Mouse (Mus musculus): ENCODE data around the gene Rhag. TPM values are rescaled to one million over a fixed set of nuclear protein-coding genes. Genes with fewer than 3 reads are reported as not detected.

The Rhag gene
- polyA plus RNA-seq, 1 experiment from 2014 or later, result 0.06 TPM

GRCm38 (mm10) chr17:40821477-40821876 is 10.6 kb downstream of the Rhag start:
- ATAC-seq, result no peak

GRCm38 (mm10) chr17:40823817-40824216 is 12.9 kb downstream of the Rhag start:
- Histone ChIP-seq H3K27ac (no peak overlapping the region), H3K9ac (no peak overlapping the region), H3K4me1 (no peaks in the 10 kb centered on the region), H3K9me3 (replicated peaks) (no peaks in the 10 kb centered on the region), H3K36me3 (ENCODE audit: poor library complexity, severe bottlenecking) (no peaks in the 10 kb centered on the region), H3K27me3 (no peaks in the 10 kb centered on the region), H3K4me2 (no peak overlapping the region), H3K4me3 (no peak overlapping the region)
- ATAC-seq, result no peak
- 24% methylated on average over 4 of the region's 4 CpGs for WGBS

More at GRCm38 (mm10) chr17:40821477-40821876, 10.6 kb downstream of the Rhag start:
- Histone ChIP-seq H3K36me3 (ENCODE audit: poor library complexity, severe bottlenecking) (no peaks in the 10 kb centered on the region), H3K9ac (no peak overlapping the region), H3K4me2 (no peak overlapping the region), H3K9me3 (replicated peaks) (no peaks in the 10 kb centered on the region), H3K27me3 (no peaks in the 10 kb centered on the region), H3K4me3 (no peak overlapping the region), H3K4me1 (no peaks in the 10 kb centered on the region), H3K27ac (no peak overlapping the region)
- 86% methylated on average over 9 of the region's 9 CpGs for WGBS

- no peak for ATAC-seq
- Histone ChIP-seq H3K4me3 (no peak overlapping the region), H3K27me3 (no peaks in the 10 kb centered on the region), H3K36me3 (ENCODE audit: poor library complexity, severe bottlenecking) (no peaks in the 10 kb centered on the region), H3K9ac (no peak overlapping the region), H3K27ac (no peak overlapping the region), H3K9me3 (replicated peaks) (no peaks in the 10 kb centered on the region), H3K4me2 (no peak overlapping the region), H3K4me1 (no peaks in the 10 kb centered on the region)
- WGBS, result 66% methylated on average over 8 of the region's 8 CpGs
Observed at GRCm38 (mm10) chr17:40824549-40824948, 13.6 kb downstream of the Rhag start.

GRCm38 (mm10) chr17:40831870-40832269 is 20.9 kb downstream of the Rhag start:
- Histone ChIP-seq H3K9me3 (replicated peaks) (no peaks in the 10 kb centered on the region), H3K27me3 (no peaks in the 10 kb centered on the region), H3K4me3 (no peak overlapping the region), H3K36me3 (ENCODE audit: poor library complexity, severe bottlenecking) (no peaks in the 10 kb centered on the region), H3K4me1 (no peaks in the 10 kb centered on the region), H3K4me2 (no peak overlapping the region), H3K27ac (no peak overlapping the region), H3K9ac (no peak overlapping the region)
- ATAC-seq, result no peak
- WGBS, result 66% methylated on average over 2 of the region's 2 CpGs

GRCm38 (mm10) chr17:40837308-40837707 is 26.4 kb downstream of the Rhag start:
- no peaks in the 10 kb centered on the region for H3K36me3 ChIP-seq (ENCODE audit: poor library complexity, severe bottlenecking)
- H3K9ac ChIP-seq, result no peak overlapping the region
- H3K4me2 ChIP-seq, result no peak overlapping the region
- H3K27ac ChIP-seq, result no peak overlapping the region
- no peak overlapping the region for H3K4me3 ChIP-seq
- 0 out of 2 replicates have a peak, but pooled peaks have one; percentile 51 for ATAC-seq
- H3K4me1 ChIP-seq, result no peaks in the 10 kb centered on the region
- no peaks in the 10 kb centered on the region for H3K27me3 ChIP-seq
- H3K9me3 ChIP-seq (replicated peaks), result no peaks in the 10 kb centered on the region

- Histone ChIP-seq H3K9ac (no peak overlapping the region), H3K4me3 (no peak overlapping the region), H3K9me3 (replicated peaks) (no peaks in the 10 kb centered on the region), H3K4me1 (no peaks in the 10 kb centered on the region), H3K27ac (no peak overlapping the region), H3K36me3 (ENCODE audit: poor library complexity, severe bottlenecking) (no peaks in the 10 kb centered on the region), H3K27me3 (no peaks in the 10 kb centered on the region), H3K4me2 (no peak overlapping the region)
- ATAC-seq, result no peak
Observed at GRCm38 (mm10) chr17:40855065-40855464, 44.1 kb downstream of the Rhag start.

- Histone ChIP-seq H3K4me1 (no peaks in the 10 kb centered on the region), H3K9ac (no peak overlapping the region), H3K4me3 (no peak overlapping the region), H3K4me2 (no peak overlapping the region), H3K9me3 (replicated peaks) (no peaks in the 10 kb centered on the region), H3K36me3 (ENCODE audit: poor library complexity, severe bottlenecking) (no peaks in the 10 kb centered on the region), H3K27ac (no peak overlapping the region), H3K27me3 (no peaks in the 10 kb centered on the region)
- no peak for ATAC-seq
- 82% methylated on average over 10 of the region's 10 CpGs for WGBS
Observed at GRCm38 (mm10) chr17:40868952-40869747, 58.2 kb downstream of the Rhag start.

GRCm38 (mm10) chr17:40872626-40873025 is 61.7 kb downstream of the Rhag start:
- Histone ChIP-seq H3K27me3 (no peaks in the 10 kb centered on the region), H3K4me1 (no peaks in the 10 kb centered on the region), H3K36me3 (ENCODE audit: poor library complexity, severe bottlenecking) (no peaks in the 10 kb centered on the region), H3K4me2 (no peak overlapping the region), H3K27ac (no peak overlapping the region), H3K4me3 (no peak overlapping the region), H3K9me3 (replicated peaks) (no peaks in the 10 kb centered on the region), H3K9ac (no peak overlapping the region)
- 97% methylated on average over 6 of the region's 6 CpGs for WGBS
- ATAC-seq, result no peak

- no peak for ATAC-seq
- 66% methylated on average over 2 of the region's 2 CpGs for WGBS
- H3K36me3 ChIP-seq (ENCODE audit: poor library complexity, severe bottlenecking), result no peaks in the 10 kb centered on the region
- no peak overlapping the region for H3K4me2 ChIP-seq
- H3K27ac ChIP-seq, result no peak overlapping the region
- no peaks in the 10 kb centered on the region for H3K27me3 ChIP-seq
- no peak overlapping the region for H3K9ac ChIP-seq
- no peaks in the 10 kb centered on the region for H3K4me1 ChIP-seq
- H3K4me3 ChIP-seq, result no peak overlapping the region
- no peaks in the 10 kb centered on the region for H3K9me3 ChIP-seq (replicated peaks)
Observed at GRCm38 (mm10) chr17:40873582-40874011, 62.7 kb downstream of the Rhag start.

GRCm38 (mm10) chr17:40874701-40875100 is 63.8 kb downstream of the Rhag start:
- no peak overlapping the region for H3K4me3 ChIP-seq
- H3K36me3 ChIP-seq (ENCODE audit: poor library complexity, severe bottlenecking), result no peaks in the 10 kb centered on the region
- WGBS, result 89% methylated on average over 3 of the region's 3 CpGs
- H3K4me2 ChIP-seq, result no peak overlapping the region
- no peaks in the 10 kb centered on the region for H3K27me3 ChIP-seq
- no peaks in the 10 kb centered on the region for H3K9me3 ChIP-seq (replicated peaks)
- H3K9ac ChIP-seq, result no peak overlapping the region
- H3K4me1 ChIP-seq, result peaks cover under 1% of the 10 kb centered on the region; the same call in 1 of the 2 replicates
- H3K27ac ChIP-seq, result no peak overlapping the region
- ATAC-seq, result no peak

GRCm38 (mm10) chr17:40875568-40875967 is 64.6 kb downstream of the Rhag start:
- Histone ChIP-seq H3K9ac (no peak overlapping the region), H3K4me2 (no peak overlapping the region), H3K4me1 (peaks cover 8% of the 10 kb centered on the region; the same call in 1 of the 2 replicates), H3K9me3 (replicated peaks) (no peaks in the 10 kb centered on the region), H3K27ac (no peak overlapping the region), H3K36me3 (ENCODE audit: poor library complexity, severe bottlenecking) (no peaks in the 10 kb centered on the region), H3K27me3 (no peaks in the 10 kb centered on the region), H3K4me3 (no peak overlapping the region)
- no peak for ATAC-seq
- 94% methylated on average over 1 of the region's 1 CpGs for WGBS

GRCm38 (mm10) chr17:40877741-40878140 is 66.8 kb downstream of the Rhag start:
- H3K36me3 ChIP-seq (ENCODE audit: poor library complexity, severe bottlenecking), result no peaks in the 10 kb centered on the region
- H3K27me3 ChIP-seq, result no peaks in the 10 kb centered on the region
- peaks cover 9% of the 10 kb centered on the region; the same call in 1 of the 2 replicates for H3K4me1 ChIP-seq
- H3K9ac ChIP-seq, result no peak overlapping the region
- no peak overlapping the region for H3K4me3 ChIP-seq
- H3K9me3 ChIP-seq (replicated peaks), result no peaks in the 10 kb centered on the region
- no peak for ATAC-seq
- H3K4me2 ChIP-seq, result no peak overlapping the region
- WGBS, result 50% methylated on average over 3 of the region's 3 CpGs
- H3K27ac ChIP-seq, result no peak overlapping the region

- peak overlapping the region; percentile 63 for H3K9ac ChIP-seq
Observed at GRCm38 (mm10) chr17:40879528-40879923, 68.6 kb downstream of the Rhag start.

More at GRCm38 (mm10) chr17:40879528-40879923, 68.6 kb downstream of the Rhag start:
- peak overlapping the region; percentile 52 for H3K4me3 ChIP-seq
- H3K4me2 ChIP-seq, result peak overlapping the region; percentile 92
- H3K9me3 ChIP-seq (replicated peaks), result no peaks in the 10 kb centered on the region
- ATAC-seq, result no peak
- 14% methylated on average over 6 of the region's 6 CpGs for WGBS
- no peaks in the 10 kb centered on the region for H3K27me3 ChIP-seq
- no peak overlapping the region for H3K27ac ChIP-seq
- H3K36me3 ChIP-seq (ENCODE audit: poor library complexity, severe bottlenecking), result no peaks in the 10 kb centered on the region
- H3K4me1 ChIP-seq, result peaks cover 9% of the 10 kb centered on the region; the same call in 1 of the 2 replicates

Measured in forebrain, embryonic 13.5 days (tissue).